Mouse (Mus musculus) stomach, embryonic 14.5 days (tissue): ENCODE measurements around the gene Ccn1. TPM values are rescaled to one million over a fixed set of nuclear protein-coding genes. Genes with fewer than 3 reads are reported as not detected.

Experiments
- ATAC-seq: fragments of 200-750 bp; cut with Nextera tagmentation; 2 replicates; pipeline ENCODE4 v1.8.0; 2017; ENCODE audit warnings: low read depth, moderate TSS enrichment; ENCODE audit not compliant: insufficient number of reproducible peaks, insufficient read depth, low FRiP score
- H3K27ac ChIP-seq: fragments of 300-500 bp; sonication (generic); 2 replicates; pipeline ENCODE4 v1.5.1; 2014; ENCODE audit warnings: mild to moderate bottlenecking, low read length, moderate library complexity, mixed read lengths
- H3K27me3 ChIP-seq: fragments of 300-500 bp; sonication (generic); 2 replicates; pipeline ENCODE4 v1.6.1; 2014; ENCODE audit warnings: low read length, control low read depth, mixed read lengths; ENCODE audit not compliant: control insufficient read depth, insufficient read depth
- H3K36me3 ChIP-seq: fragments of 300-500 bp; sonication (generic); 2 replicates; pipeline ENCODE4 v1.6.1; 2014; ENCODE audit warnings: mild to moderate bottlenecking, control low read depth, low read length, moderate library complexity, mixed read lengths; ENCODE audit not compliant: control insufficient read depth, insufficient read depth
- H3K4me1 ChIP-seq: fragments of 300-500 bp; sonication (generic); 2 replicates; pipeline ENCODE4 v1.6.1; 2014; ENCODE audit warnings: low read length, control low read depth, mixed read lengths; ENCODE audit not compliant: control insufficient read depth, insufficient read depth
- H3K4me2 ChIP-seq: fragments of 300-500 bp; sonication (generic); replicated peaks from 2 replicates; pipeline ENCODE4 v1.6.1; 2014; ENCODE audit warnings: low read depth, low read length, control low read depth
- H3K4me3 ChIP-seq: fragments of 300-500 bp; sonication (generic); 2 replicates; pipeline ENCODE4 v1.5.1; 2014; ENCODE audit warnings: low read depth, low read length, control low read depth
- H3K9ac ChIP-seq: fragments of 300-500 bp; sonication (generic); replicated peaks from 2 replicates; pipeline ENCODE4 v1.6.1; 2014; ENCODE audit warnings: low read depth, mild to moderate bottlenecking, control low read depth, low read length, moderate library complexity, mixed read lengths
- H3K9me3 ChIP-seq: fragments of 300-500 bp; sonication (generic); 2 replicates; pipeline ENCODE4 v1.6.1; 2016; ENCODE audit warnings: low read depth, low read length, control low read depth; ENCODE audit not compliant: control insufficient read depth
- WGBS: fragments of 180-500 bp; shearing (Covaris S2); extraction: QIAGEN DNeasy Blood & Tissue Kit; methylation state at CpG from one replicate; pipeline ENCODE4 v1.1.7; 2014; 5-methylcytosine and 5-hydroxymethylcytosine counted together
- polyA plus RNA-seq: library from polyadenylated mRNA; unstranded; fragments of >200 nt; fragmentation: Nextera tagmentation; extraction: Ambion mirVana; gene quantifications from 2 replicates; pipeline ENCODE4 v1.2.1, GENCODE M21; 2014

Gene Ccn1
- polyA plus RNA-seq, 1 experiment from 2014 or later: 20.9 TPM

- no peaks in the 10 kb centered on the region for H3K27me3 ChIP-seq
- no peak overlapping the region for H3K9ac ChIP-seq
- no peak for ATAC-seq
- H3K4me3 ChIP-seq: no peak overlapping the region
- H3K4me2 ChIP-seq: no peak overlapping the region
- no peaks in the 10 kb centered on the region for H3K4me1 ChIP-seq
- no peak overlapping the region for H3K27ac ChIP-seq
- no peaks in the 10 kb centered on the region for H3K36me3 ChIP-seq
- H3K9me3 ChIP-seq: no peaks in the 10 kb centered on the region
- WGBS: 71% methylated on average over 4 of the region's 4 CpGs
Observed at GRCm38 (mm10) chr3:145640583-145640982, 9.2 kb downstream of the Ccn1 start.

- Histone ChIP-seq H3K4me2 (no peak overlapping the region), H3K9me3 (no peaks in the 10 kb centered on the region), H3K27me3 (no peaks in the 10 kb centered on the region), H3K27ac (no peak overlapping the region), H3K4me1 (no peaks in the 10 kb centered on the region), H3K4me3 (no peak overlapping the region), H3K36me3 (no peaks in the 10 kb centered on the region), H3K9ac (no peak overlapping the region)
- 87% methylated on average over 4 of the region's 4 CpGs for WGBS
- no peak for ATAC-seq
Observed at GRCm38 (mm10) chr3:145640170-145640569, 9.6 kb downstream of the Ccn1 start.

DNA sequence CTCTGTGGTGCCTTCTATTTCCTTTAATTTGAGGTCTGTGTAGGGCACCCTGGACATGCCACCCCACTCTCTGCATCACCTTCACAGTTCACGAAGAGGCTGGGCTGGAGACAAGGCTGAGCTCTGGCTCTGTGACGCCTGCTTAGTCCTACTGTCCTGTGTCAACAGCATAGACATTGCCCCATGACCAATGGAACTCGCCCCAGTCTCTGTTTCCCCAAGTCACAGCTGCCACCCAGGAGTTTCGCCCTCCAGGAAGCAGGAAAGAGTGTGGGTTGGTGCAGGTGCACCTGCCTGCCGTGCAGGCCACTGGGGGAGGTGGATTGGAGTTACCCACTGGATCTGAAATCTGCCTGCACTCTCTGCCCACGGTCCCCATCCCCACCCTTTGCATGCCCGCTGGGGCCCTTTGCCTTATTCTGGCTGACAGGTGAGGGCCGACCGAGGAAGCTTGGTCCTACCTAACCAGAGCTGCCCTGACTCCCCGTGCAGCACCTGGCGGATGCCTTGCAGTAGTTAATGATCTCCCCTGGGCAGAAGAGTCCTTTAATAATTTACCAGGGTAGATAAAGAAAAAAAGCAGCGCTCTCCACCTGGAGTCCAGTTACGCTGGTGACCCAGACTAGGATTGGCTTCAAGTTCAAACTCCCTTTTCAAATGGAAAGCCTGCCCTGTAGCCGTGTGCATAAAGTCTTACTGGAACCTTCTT, 15.6 kb downstream of the Ccn1 start:
- Histone ChIP-seq H3K36me3 (no peaks in the 10 kb centered on the region), H3K27ac (peak overlapping the region; percentile 52; the same call in 1 of the 2 replicates), H3K9me3 (no peaks in the 10 kb centered on the region), H3K4me1 (0 out of 2 replicates have a peak, but pooled peaks cover 5% of the 10 kb centered on the region), H3K9ac (no peak overlapping the region), H3K4me3 (no peak overlapping the region), H3K27me3 (no peaks in the 10 kb centered on the region), H3K4me2 (no peak overlapping the region)
- WGBS: 69% methylated on average over 14 of the region's 14 CpGs
- peak; percentile 80 for ATAC-seq

- H3K36me3 ChIP-seq: no peaks in the 10 kb centered on the region
- H3K27ac ChIP-seq: no peak overlapping the region
- no peak overlapping the region for H3K9ac ChIP-seq
- H3K9me3 ChIP-seq: no peaks in the 10 kb centered on the region
- 20% methylated on average over 6 of the region's 6 CpGs for WGBS
- no peak overlapping the region for H3K4me3 ChIP-seq
- ATAC-seq: no peak
- H3K27me3 ChIP-seq: no peaks in the 10 kb centered on the region
- H3K4me1 ChIP-seq: peaks cover 5% of the 10 kb centered on the region; the same call in 1 of the 2 replicates
- no peak overlapping the region for H3K4me2 ChIP-seq
Observed at GRCm38 (mm10) chr3:145632888-145633287, 16.9 kb downstream of the Ccn1 start.

DNA sequence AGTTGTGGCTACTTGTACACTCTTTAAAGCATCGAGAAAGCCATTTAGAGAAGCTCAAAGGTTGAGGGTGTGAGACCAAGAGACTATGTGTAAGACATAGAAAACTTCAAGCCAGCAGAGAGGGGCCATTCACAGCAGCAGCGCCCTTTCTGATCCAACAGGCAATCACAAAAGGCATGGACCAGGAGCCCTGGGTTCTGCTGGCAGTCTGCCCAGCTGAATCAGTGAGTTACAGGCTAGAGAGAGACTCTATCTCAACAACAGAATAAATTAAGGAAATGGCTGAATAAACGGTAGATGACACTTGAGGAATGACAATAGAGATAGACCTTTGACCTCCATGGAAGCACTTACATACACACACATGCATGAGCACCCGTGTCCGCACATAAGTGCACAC, 21.1 kb downstream of the Ccn1 start:
- H3K4me1 ChIP-seq: peaks cover 5% of the 10 kb centered on the region; the same call in 1 of the 2 replicates

GRCm38 (mm10) chr3:145627830-145628229, 22.0 kb downstream of the Ccn1 start:
- H3K9ac ChIP-seq: no peak overlapping the region
- no peaks in the 10 kb centered on the region for H3K9me3 ChIP-seq
- H3K27me3 ChIP-seq: no peaks in the 10 kb centered on the region
- no peaks in the 10 kb centered on the region for H3K36me3 ChIP-seq
- no peak overlapping the region for H3K4me2 ChIP-seq
- no peak for ATAC-seq
- no peak overlapping the region for H3K4me3 ChIP-seq
- 85% methylated on average over 3 of the region's 3 CpGs for WGBS
- H3K4me1 ChIP-seq: peaks cover 3% of the 10 kb centered on the region; the same call in 1 of the 2 replicates
- no peak overlapping the region for H3K27ac ChIP-seq

More for the DNA sequence above, 21.1 kb downstream of the Ccn1 start:
- Histone ChIP-seq H3K27me3 (no peaks in the 10 kb centered on the region), H3K4me2 (no peak overlapping the region), H3K36me3 (no peaks in the 10 kb centered on the region), H3K4me3 (no peak overlapping the region), H3K27ac (no peak overlapping the region), H3K9me3 (no peaks in the 10 kb centered on the region), H3K9ac (no peak overlapping the region)
- 60% methylated on average over 5 of the region's 5 CpGs for WGBS
- ATAC-seq: no peak

DNA sequence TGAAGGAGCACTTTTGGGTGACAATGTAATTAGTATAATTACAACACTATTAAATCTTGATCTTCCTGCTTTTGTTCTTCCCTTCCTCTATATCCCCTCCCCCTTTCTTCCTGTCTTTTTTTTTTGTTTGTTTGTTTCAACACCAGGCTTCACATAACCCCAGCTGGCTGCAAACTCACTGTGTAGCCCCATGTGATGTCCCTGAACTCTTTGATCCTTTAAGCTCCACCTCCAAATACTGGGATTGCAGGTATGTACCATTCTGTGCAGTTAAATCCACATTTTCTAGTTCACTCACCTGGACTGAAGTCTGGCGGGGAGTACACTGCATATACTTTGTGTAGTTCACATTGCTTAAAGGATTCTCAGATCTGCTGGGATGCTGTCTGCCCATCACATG, 23.7 kb downstream of the Ccn1 start:
- Histone ChIP-seq H3K27ac (no peak overlapping the region), H3K9me3 (no peaks in the 10 kb centered on the region), H3K4me2 (no peak overlapping the region), H3K4me1 (no peaks in the 10 kb centered on the region; the same call in 1 of the 2 replicates), H3K4me3 (no peak overlapping the region), H3K9ac (no peak overlapping the region), H3K27me3 (no peaks in the 10 kb centered on the region), H3K36me3 (no peaks in the 10 kb centered on the region)
- WGBS: 90% methylated on average over 1 of the region's 1 CpGs
- ATAC-seq: no peak

DNA sequence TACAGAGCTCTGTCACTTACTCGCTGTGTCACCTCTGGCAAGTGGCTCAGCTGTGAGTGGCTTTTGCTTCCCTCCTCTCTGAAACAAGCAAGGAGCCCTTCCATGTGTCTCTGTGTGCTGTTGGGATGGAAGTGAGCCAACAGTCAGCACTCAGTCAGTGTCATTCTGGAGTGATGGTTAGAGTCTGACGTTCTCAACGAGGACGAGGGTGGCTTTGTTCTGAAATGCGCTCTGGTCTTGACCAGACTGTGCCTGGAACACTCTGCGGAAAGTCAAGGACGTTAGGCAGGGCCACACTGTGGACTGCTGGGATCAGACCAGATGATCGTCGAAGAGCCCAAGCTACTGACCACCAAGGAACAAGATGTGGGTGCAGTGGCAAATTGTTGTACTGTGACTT, 24.2 kb downstream of the Ccn1 start:
- Histone ChIP-seq H3K4me3 (no peak overlapping the region), H3K4me1 (no peaks in the 10 kb centered on the region; the same call in 1 of the 2 replicates), H3K27ac (no peak overlapping the region), H3K4me2 (no peak overlapping the region), H3K9ac (no peak overlapping the region), H3K27me3 (no peaks in the 10 kb centered on the region), H3K36me3 (no peaks in the 10 kb centered on the region), H3K9me3 (no peaks in the 10 kb centered on the region)
- ATAC-seq: no peak
- whole genome bisulfite sequencing: 80% methylated on average over 9 of the region's 9 CpGs

GRCm38 (mm10) chr3:145624786-145625185, 25.0 kb downstream of the Ccn1 start:
- ATAC-seq: no peak
- H3K27me3 ChIP-seq: no peaks in the 10 kb centered on the region
- H3K27ac ChIP-seq: no peak overlapping the region
- no peaks in the 10 kb centered on the region for H3K9me3 ChIP-seq
- WGBS: 83% methylated on average over 4 of the region's 4 CpGs
- H3K9ac ChIP-seq: no peak overlapping the region
- no peak overlapping the region for H3K4me3 ChIP-seq
- H3K4me1 ChIP-seq: no peaks in the 10 kb centered on the region; the same call in 1 of the 2 replicates
- no peaks in the 10 kb centered on the region for H3K36me3 ChIP-seq
- H3K4me2 ChIP-seq: no peak overlapping the region
